Comparison of ENCODE assay signal across 16 mouse cellular contexts in genomic region chr11:102363623-102364022, GRCm38 (mm10). TPM values are rescaled to one million over a fixed set of nuclear protein-coding genes. Genes with fewer than 3 reads are reported as not detected.
DNase-seq lines count a peak whose midpoint lies in the region; ATAC-seq lines count a peak whose summit lies in the region.
"Had no signal": no experiment of that assay in that cellular context is flagged by ENCODE, and none has a peak within 500 bp of the region (broad histone marks: within the 10 kb centered on the region; RNA-seq: fewer than 3 reads in every experiment).

No protein-coding gene starts in this region.

- WGBS in liver, embryonic 16.5 days (ENCODE audit: insufficient replicate concordance) = 23% methylated on average over 2 of the region's 2 CpGs

- H3K4me2 ChIP-seq in liver, embryonic 16.5 days (ENCODE audit: low read depth, low read length) = peak overlapping the region; percentile 85; the same call in 1 of the 2 replicates
- H3K4me2 ChIP-seq: embryonic facial prominence, embryonic 12.5 days; hindbrain, embryonic 12.5 days; limb, embryonic 12.5 days; midbrain, embryonic 13.5 days had no signal

- peak overlapping the region; percentile 96 for H3K27ac ChIP-seq in liver, embryonic 16.5 days (ENCODE audit: low read length)
- H3K27ac ChIP-seq: embryonic facial prominence, embryonic 12.5 days; hindbrain, embryonic 12.5 days; limb, embryonic 12.5 days; midbrain, embryonic 13.5 days had no signal

- ATAC-seq in liver, embryonic 16.5 days (ENCODE audit: low read depth) = peak; percentile 80
- ATAC-seq: midbrain, embryonic 13.5 days had no signal

- H3K9me3 ChIP-seq in liver, embryonic 16.5 days (replicated peaks; ENCODE audit: control insufficient read depth, low read length) = no peaks in the 10 kb centered on the region
- H3K9me3 ChIP-seq: embryonic facial prominence, embryonic 12.5 days; hindbrain, embryonic 12.5 days; limb, embryonic 12.5 days; midbrain, embryonic 13.5 days had no signal

- H3K4me1 ChIP-seq in liver, embryonic 16.5 days (ENCODE audit: control insufficient read depth, low read depth, low read length) = peaks cover 59% of the 10 kb centered on the region
- H3K4me1 ChIP-seq: embryonic facial prominence, embryonic 12.5 days; limb, embryonic 12.5 days; midbrain, embryonic 13.5 days had no signal

- peak; percentile 88 for DNase-seq in heart, adult 11 months
- DNase-seq in heart, adult 9 months (ENCODE audit: low spot score in 2 of 2) = no peak
- peak; percentile 83 for DNase-seq in spleen, adult 12 weeks (ENCODE audit: low spot score)
- DNase-seq in spleen, adult 18-20 months = no peak
- DNase-seq in yolk sac, embryonic 10.5 days (ENCODE audit: low spot score) = peak; percentile 44
- DNase-seq in gastrocnemius, adult 8-10 months (ENCODE audit: low spot score in 2 of 2) = no peak
- no peak for DNase-seq in lung, postnatal 4 days
- DNase-seq: adrenal gland, adult 2 months; cerebellum, adult 8-10 months; kidney, postnatal 10 days had no signal

- peak overlapping the region; percentile 76 for H3K4me3 ChIP-seq in liver, embryonic 16.5 days (ENCODE audit: low read depth, low read length)
- H3K4me3 ChIP-seq: embryonic facial prominence, embryonic 12.5 days; hindbrain, embryonic 12.5 days; limb, embryonic 12.5 days; midbrain, embryonic 13.5 days had no signal

- no peaks in the 10 kb centered on the region for H3K27me3 ChIP-seq in liver, embryonic 16.5 days (ENCODE audit: control insufficient read depth, insufficient read depth, low read depth, low read length)
- H3K27me3 ChIP-seq: embryonic facial prominence, embryonic 12.5 days; limb, embryonic 12.5 days had no signal

- H3K9ac ChIP-seq in liver, embryonic 16.5 days (ENCODE audit: low read depth, low read length) = peak overlapping the region; percentile 90
- H3K9ac ChIP-seq: embryonic facial prominence, embryonic 12.5 days; hindbrain, embryonic 12.5 days; limb, embryonic 12.5 days; midbrain, embryonic 13.5 days had no signal

- H3K36me3 ChIP-seq in liver, embryonic 16.5 days (ENCODE audit: control insufficient read depth, insufficient read depth) = peaks cover 45% of the 10 kb centered on the region
- H3K36me3 ChIP-seq: embryonic facial prominence, embryonic 12.5 days; hindbrain, embryonic 12.5 days; limb, embryonic 12.5 days; midbrain, embryonic 13.5 days had no signal

RNA-seq across cellular contexts. Expression of gene Slc4a1, which starts 2.4 kb away (rescaled TPM):
- polyA plus RNA-seq in liver, embryonic 16.5 days (2015; fragmentation: Nextera tagmentation; extraction: Ambion mirVana) = 1,073 and 1,144 TPM in 2 replicates
- total RNA-seq in gastrocnemius, adult 8-10 months (2022) = 1 to 10 TPM in 1 of 4 experiments, not detected in 3; 1.0 TPM
- polyA plus RNA-seq: small intestine, adult 2 months had no signal

RNA-seq across cellular contexts. Expression of gene Rundc3a, which starts 29.6 kb away (rescaled TPM):
- 2.1 and 2.2 TPM in 2 replicates for polyA plus RNA-seq in liver, embryonic 16.5 days (2015; fragmentation: Nextera tagmentation; extraction: Ambion mirVana)
- total RNA-seq in gastrocnemius, adult 8-10 months (2022) = under 1 TPM in 1 of 4 experiments, not detected in 3; 0.21 TPM

RNA-seq across cellular contexts. Expression of gene Ubtf, which starts 44.1 kb away (rescaled TPM):
- 44.5 and 46.4 TPM in 2 replicates for polyA plus RNA-seq in liver, embryonic 16.5 days (2015; fragmentation: Nextera tagmentation; extraction: Ambion mirVana)
- total RNA-seq in gastrocnemius, adult 8-10 months (2022) = 10 to 100 TPM; 31.5 to 41.6 (median 38.2) TPM

RNA-seq across cellular contexts. Expression of gene Slc25a39, which starts 44.1 kb away (rescaled TPM):
- 454 and 500 TPM in 2 replicates for polyA plus RNA-seq in liver, embryonic 16.5 days (2015; fragmentation: Nextera tagmentation; extraction: Ambion mirVana)
- 10 to 100 TPM; 61.2 to 72.2 (median 66.7) TPM for total RNA-seq in gastrocnemius, adult 8-10 months (2022)

Comparison
In these comparisons a context has a peak if more than half of its experiments do, and no peak if none do; other contexts are left out.
1. DNase-seq: peak in heart, adult 11 months (single experiment), spleen, adult 12 weeks (single experiment) and yolk sac, embryonic 10.5 days (single experiment); none in heart, adult 9 months (0 of 2), spleen, adult 18-20 months (0 of 2), gastrocnemius, adult 8-10 months (0 of 2) and lung, postnatal 4 days (0 of 2).